Mouse (Mus musculus) monocyte, adult 5-6 weeks (primary cell): ENCODE data around the gene Smad3. TPM values are rescaled to one million over a fixed set of nuclear protein-coding genes. Genes with fewer than 3 reads are reported as not detected.
A peak's percentile ranks its signal among the peaks of the same experiment; 100 is the strongest.

Experiments used
- ATAC-seq: fragments of 153-309, 156-312 bp; replicated peaks from 2 replicates; pipeline ENCODE4 v1.8.0; 2017; ENCODE audit warnings: mild to moderate bottlenecking; ENCODE audit not compliant: low TSS enrichment, insufficient number of reproducible peaks, severe bottlenecking, poor library complexity, low FRiP score
- total RNA-seq: library from RNA; stranded (forward); fragments of 200-1000, 200-491, 200-594 nt; gene quantifications from 3 replicates; pipeline ENCODE4 v1.2.3, GENCODE M21; 2017

Smad3 gene
- total RNA-seq, 1 experiment from 2014 or later: 52.0 TPM

GRCm38 (mm10) chr9:63685352-63685751 is 72.4 kb downstream of the Smad3 start:
- no peak for ATAC-seq

GRCm38 (mm10) chr9:63684277-63684676 is 73.5 kb downstream of the Smad3 start:
- ATAC-seq: no peak

- ATAC-seq: no peak
Observed at GRCm38 (mm10) chr9:63682943-63683342, 74.9 kb downstream of the Smad3 start.

- no peak for ATAC-seq
Observed at GRCm38 (mm10) chr9:63682301-63682700, 75.5 kb downstream of the Smad3 start.

- ATAC-seq: peak; percentile 64; the same call in 1 of the 2 replicates
Observed at GRCm38 (mm10) chr9:63678076-63678475, 79.7 kb downstream of the Smad3 start.

- ATAC-seq: no peak
Observed at GRCm38 (mm10) chr9:63677621-63678020, 80.2 kb downstream of the Smad3 start.

GRCm38 (mm10) chr9:63674613-63675012 is 83.2 kb downstream of the Smad3 start:
- ATAC-seq: no peak

GRCm38 (mm10) chr9:63673494-63673805 is 84.3 kb downstream of the Smad3 start:
- no peak for ATAC-seq

- no peak for ATAC-seq
Observed at GRCm38 (mm10) chr9:63672797-63673493, 84.8 kb downstream of the Smad3 start.

- no peak for ATAC-seq
Observed at GRCm38 (mm10) chr9:63669816-63670215, 88.0 kb downstream of the Smad3 start.

GRCm38 (mm10) chr9:63668621-63669020 is 89.2 kb downstream of the Smad3 start:
- ATAC-seq: no peak

- no peak for ATAC-seq
Observed at GRCm38 (mm10) chr9:63667373-63667724, 90.4 kb downstream of the Smad3 start.

- ATAC-seq: no peak
Observed at GRCm38 (mm10) chr9:63666612-63667372, 91.0 kb downstream of the Smad3 start.

GRCm38 (mm10) chr9:63664792-63665646 is 92.8 kb downstream of the Smad3 start:
- ATAC-seq: no peak

GRCm38 (mm10) chr9:63664300-63664745 is 93.5 kb downstream of the Smad3 start:
- no peak for ATAC-seq

- ATAC-seq: no peak
Observed at GRCm38 (mm10) chr9:63663222-63663621, 94.6 kb downstream of the Smad3 start.

GRCm38 (mm10) chr9:63662759-63663158 is 95.0 kb downstream of the Smad3 start:
- ATAC-seq: no peak

- ATAC-seq: no peak
Observed at GRCm38 (mm10) chr9:63660691-63661090, 97.1 kb downstream of the Smad3 start.

- no peak for ATAC-seq
Observed at GRCm38 (mm10) chr9:63660061-63660460, 97.7 kb downstream of the Smad3 start.
